Mouse (Mus musculus) C2C12 (cell line): ENCODE measurements around the gene Gm2115. TPM values are rescaled to one million over a fixed set of nuclear protein-coding genes. Genes with fewer than 3 reads are reported as not detected.

Experiments
- H3K27me3 ChIP-seq: one replicate; pipeline ENCODE4 v1.6.1; 2011; ENCODE audit not compliant: control insufficient read depth, insufficient read depth, insufficient read length
- H3K36me3 ChIP-seq: one replicate; pipeline ENCODE4 v1.6.1; 2011; ENCODE audit not compliant: control insufficient read depth, insufficient read depth
- H3K4me3 ChIP-seq: one replicate; pipeline ENCODE4 v1.5.1; 2011; ENCODE audit warnings: mild to moderate bottlenecking, control low read depth; ENCODE audit not compliant: poor library complexity, insufficient read depth, severe bottlenecking
- H3K79me2 ChIP-seq: one replicate; pipeline ENCODE4 v1.6.1; 2011; ENCODE audit not compliant: control insufficient read depth, insufficient read depth
- H3K79me3 ChIP-seq: one replicate; pipeline ENCODE4 v1.6.1; 2011; ENCODE audit warnings: low read depth, control low read depth
- H3ac ChIP-seq: one replicate; pipeline ENCODE3; 2011; ENCODE audit warnings: low read depth; ENCODE audit not compliant: control insufficient read depth, insufficient read length
- CEBPB ChIP-seq: IDR thresholded peaks from one replicate; pipeline ENCODE4 v1.6.1; 2011; ENCODE audit warnings: low read depth, mild to moderate bottlenecking, control low read depth, moderate library complexity
- CTCF ChIP-seq: IDR thresholded peaks from one replicate; pipeline ENCODE4 v1.5.1; 2011; ENCODE audit not compliant: control insufficient read depth, insufficient read depth, insufficient read length
- FOSL1 ChIP-seq: IDR thresholded peaks from one replicate; pipeline ENCODE4 v1.8.0; 2011; ENCODE audit warnings: mild to moderate bottlenecking, low read length; ENCODE audit not compliant: poor library complexity, insufficient read depth, severe bottlenecking
- MAX ChIP-seq: IDR thresholded peaks from one replicate; pipeline ENCODE4 v1.6.1; 2011; ENCODE audit warnings: mild to moderate bottlenecking, control low read depth
- MYOD1 ChIP-seq: IDR thresholded peaks from one replicate; pipeline ENCODE4 v1.6.1; 2011; ENCODE audit warnings: low read depth; ENCODE audit not compliant: control insufficient read depth, insufficient read length
- MYOG ChIP-seq: IDR thresholded peaks from one replicate; pipeline ENCODE4 v1.6.1; 2011; ENCODE audit not compliant: control insufficient read depth, insufficient read length; ENCODE audit errors: extremely low read depth
- USF1 ChIP-seq: IDR thresholded peaks from one replicate; pipeline ENCODE4 v1.6.1; 2011; ENCODE audit warnings: low read depth, mild to moderate bottlenecking, control low read depth, moderate library complexity
- polyA plus RNA-seq: library from polyadenylated mRNA; unstranded; fragments of >200 nt; fragmentation: generic; extraction: Trizol; gene quantifications from one replicate; pipeline ENCODE4 v1.2.1, GENCODE M21; 2012; ENCODE audit warnings: missing spikeins

Gene Gm2115
- polyA plus RNA-seq, 1 experiment: 15.0 TPM

DNA sequence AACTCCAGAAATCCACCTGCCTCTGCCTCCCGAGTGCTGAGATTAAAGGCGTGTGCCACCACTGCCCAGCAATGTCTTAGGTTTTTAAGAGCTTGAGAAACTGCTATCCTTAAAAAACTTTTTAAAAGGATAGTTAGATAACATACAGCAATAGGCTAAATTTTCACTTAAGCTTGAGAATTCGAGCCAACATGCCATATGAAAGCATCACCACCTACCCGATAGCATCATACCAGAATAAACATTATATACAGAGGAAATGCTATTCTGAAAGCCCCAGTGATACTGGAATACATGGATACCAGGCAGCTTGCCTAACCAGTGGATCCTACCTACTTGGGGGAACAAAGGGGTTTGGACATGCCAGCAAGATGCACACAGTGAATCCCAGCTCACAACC, 95.0 kb downstream of the Gm2115 start:
- H3ac ChIP-seq: no peak overlapping the region
- no peaks in the 10 kb centered on the region for H3K79me3 ChIP-seq
- peaks cover 4% of the 10 kb centered on the region for H3K36me3 ChIP-seq
- no peak overlapping the region for H3K4me3 ChIP-seq
- no peaks in the 10 kb centered on the region for H3K27me3 ChIP-seq
- no peaks in the 10 kb centered on the region for H3K79me2 ChIP-seq
- TF ChIP-seq USF1 (no peak), MYOG (no peak), CTCF (no peak), CEBPB (no peak), MAX (no peak), MYOD1 (no peak), FOSL1 (no peak)

DNA sequence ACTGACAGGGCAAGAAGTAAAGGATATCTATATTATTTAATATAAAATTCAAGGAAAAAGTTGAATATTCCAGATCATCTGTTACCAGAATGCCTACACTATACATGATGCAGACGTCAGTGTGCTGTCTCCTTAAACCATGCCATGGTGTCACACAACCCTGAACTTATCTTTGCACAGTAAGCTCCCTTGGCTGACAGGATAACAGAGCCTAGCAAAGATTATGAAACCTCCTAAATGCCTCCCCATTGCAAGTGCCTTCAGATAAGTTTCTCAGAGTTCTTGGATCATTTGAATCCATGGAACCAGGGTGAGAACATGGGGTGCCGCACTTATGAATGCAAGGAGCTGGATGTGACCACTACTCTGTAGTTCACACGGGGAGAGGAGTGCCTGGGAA, 103.1 kb downstream of the Gm2115 start:
- no peaks in the 10 kb centered on the region for H3K79me3 ChIP-seq
- no peak overlapping the region for H3ac ChIP-seq
- H3K27me3 ChIP-seq: no peaks in the 10 kb centered on the region
- TF ChIP-seq CTCF (no peak), USF1 (no peak), CEBPB (no peak), MAX (no peak)
- H3K4me3 ChIP-seq: no peak overlapping the region
- H3K36me3 ChIP-seq: no peaks in the 10 kb centered on the region
- no peaks in the 10 kb centered on the region for H3K79me2 ChIP-seq

Other genes starting within 250 kb of the Gm2115 start
- 3.6 TPM for gene Arnt2, start 118.8 kb upstream of the Gm2115 start, polyA plus RNA-seq
- gene Fah, start 77.8 kb downstream of the Gm2115 start, polyA plus RNA-seq: 22.2 TPM
- 20.0 TPM for gene Zfand6, start 161.0 kb downstream of the Gm2115 start, polyA plus RNA-seq